Mouse (Mus musculus): Measurements from ENCODE around the gene Map7d2. TPM values are rescaled to one million over a fixed set of nuclear protein-coding genes. Genes with fewer than 3 reads are reported as not detected.
"Not testable (repeated sequence)": the region's sequence is repeated elsewhere in the genome, so short reads cannot be mapped to it uniquely, and the experiment has no call there.

Gene Map7d2
- polyA plus RNA-seq, 1 experiment from 2014 or later, result 40.1 TPM

DNA sequence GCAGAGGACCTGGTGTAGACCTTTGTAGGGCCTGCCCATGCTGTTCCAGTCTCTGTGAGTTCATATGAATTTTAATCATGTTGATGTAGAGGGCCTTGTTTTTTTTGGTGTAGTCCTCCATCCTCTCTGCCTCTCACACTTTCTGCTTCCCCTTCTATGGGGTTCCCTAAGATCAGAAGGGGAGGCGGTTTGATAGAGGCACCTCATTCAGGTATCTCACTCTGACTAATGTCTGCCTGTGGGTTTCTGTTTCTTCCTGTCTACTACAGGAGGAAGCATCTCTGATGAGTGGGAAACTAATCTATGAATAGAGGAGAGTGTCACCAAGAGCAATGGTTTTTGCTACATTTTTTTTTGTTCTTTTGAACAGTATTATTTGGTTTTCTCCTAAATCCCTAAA is 32.8 kb downstream of the Map7d2 start:
- 88% methylated on average over 1 of the region's 1 CpGs for WGBS
- no peaks in the 10 kb centered on the region for H3K36me3 ChIP-seq (replicated peaks)
- H3K4me3 ChIP-seq, result no peak overlapping the region
- no peak overlapping the region for H3K27ac ChIP-seq
- no peaks in the 10 kb centered on the region for H3K9me3 ChIP-seq
- no peak for ATAC-seq (replicated peaks)
- H3K4me2 ChIP-seq, result no peak overlapping the region
- no peaks in the 10 kb centered on the region for H3K4me1 ChIP-seq
- no peak overlapping the region for H3K9ac ChIP-seq
- H3K27me3 ChIP-seq (replicated peaks), result no peaks in the 10 kb centered on the region

- H3K36me3 ChIP-seq (replicated peaks), result no peaks in the 10 kb centered on the region
- no peaks in the 10 kb centered on the region for H3K27me3 ChIP-seq (replicated peaks)
- peak; percentile 86 for ATAC-seq (replicated peaks)
- peak overlapping the region; percentile 34 for H3K4me2 ChIP-seq
- 37% methylated on average over 7 of the region's 7 CpGs for WGBS
- no peaks in the 10 kb centered on the region for H3K9me3 ChIP-seq
- peaks cover 4% of the 10 kb centered on the region; the same call in 1 of the 2 replicates for H3K4me1 ChIP-seq
- 0 out of 2 replicates have a peak overlapping the region, but pooled peaks have one; percentile 29 for H3K27ac ChIP-seq
- no peak overlapping the region for H3K9ac ChIP-seq
- peak overlapping the region; percentile 21 for H3K4me3 ChIP-seq
These were observed 44.8 kb downstream of the Map7d2 start for GRCm38 (mm10) chrX:159459006-159459654.

DNA sequence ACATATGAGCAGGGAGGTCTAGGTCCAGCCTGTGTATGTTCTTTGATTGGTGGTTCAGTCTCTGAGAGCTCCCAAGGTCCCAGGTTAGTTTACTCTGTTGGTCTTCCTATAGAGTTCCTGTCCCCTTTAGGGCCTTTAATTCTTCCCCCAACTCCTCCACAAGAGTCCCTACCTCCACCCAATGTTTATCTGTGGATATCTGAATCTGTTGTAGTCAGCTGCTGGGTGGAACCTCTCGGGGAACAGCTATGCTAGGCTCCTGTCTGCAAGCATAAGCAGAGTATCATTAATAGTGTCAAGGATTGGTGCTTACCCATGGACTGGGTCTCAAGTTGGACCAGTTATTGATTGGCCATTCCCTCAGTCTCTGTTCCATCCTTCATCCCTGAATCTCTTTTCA is 60.4 kb downstream of the Map7d2 start:
- WGBS, result 83% methylated on average over 1 of the region's 1 CpGs

DNA sequence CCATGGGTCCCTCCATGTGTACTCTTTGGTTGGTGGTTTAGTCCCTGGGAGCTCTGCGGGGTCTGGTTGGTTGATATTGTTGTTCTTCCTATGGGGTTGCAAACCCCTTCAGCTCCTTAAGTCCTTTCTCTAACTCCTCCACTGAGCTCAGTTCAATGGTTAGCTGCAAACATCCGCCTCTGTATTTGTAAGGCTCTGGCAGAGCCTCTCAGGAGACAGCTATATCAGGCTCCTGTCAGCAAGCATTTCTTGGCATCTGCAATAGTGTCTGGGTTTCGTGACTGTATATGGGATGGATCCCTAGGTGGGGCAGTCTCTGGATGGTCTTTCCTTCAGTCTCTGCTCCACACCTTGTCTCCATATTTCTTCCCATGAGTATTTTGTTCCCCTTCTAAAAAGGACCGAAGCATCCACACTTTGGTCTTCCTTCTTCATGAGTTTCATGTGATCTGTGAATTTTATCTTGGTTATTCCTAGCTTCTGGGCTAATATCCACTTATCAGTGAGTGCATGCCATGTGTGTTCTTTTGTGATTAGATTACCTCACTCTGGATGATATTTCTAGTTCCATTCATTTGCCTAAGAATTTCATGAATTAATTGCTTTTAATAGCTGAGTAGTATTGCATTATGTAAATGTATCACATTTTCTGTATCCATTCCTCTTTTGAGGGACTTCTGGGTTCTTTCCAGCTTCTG is 64.0 kb downstream of the Map7d2 start:
- not testable (repeated sequence) for H3K27me3 ChIP-seq (replicated peaks); H3K36me3 ChIP-seq (replicated peaks); H3K4me3 ChIP-seq; ATAC-seq (replicated peaks); H3K9ac ChIP-seq; H3K9me3 ChIP-seq; H3K4me1 ChIP-seq; H3K27ac ChIP-seq; H3K4me2 ChIP-seq
- 77% methylated on average over 4 of the region's 4 CpGs for WGBS

More for the DNA sequence above, 60.4 kb downstream of the Map7d2 start:
- no peaks in the 10 kb centered on the region for H3K36me3 ChIP-seq (replicated peaks)
- H3K9me3 ChIP-seq, result no peaks in the 10 kb centered on the region
- H3K4me3 ChIP-seq, result no peak overlapping the region
- no peak overlapping the region for H3K4me2 ChIP-seq
- ATAC-seq (replicated peaks), result no peak
- H3K27me3 ChIP-seq (replicated peaks), result no peaks in the 10 kb centered on the region
- H3K9ac ChIP-seq, result no peak overlapping the region
- no peak overlapping the region for H3K27ac ChIP-seq
- H3K4me1 ChIP-seq, result no peaks in the 10 kb centered on the region

GRCm38 (mm10) chrX:159484247-159484646 is 69.9 kb downstream of the Map7d2 start:
- H3K27me3 ChIP-seq (replicated peaks), result no peaks in the 10 kb centered on the region
- WGBS, result 77% methylated on average over 1 of the region's 1 CpGs
- H3K4me1 ChIP-seq, result no peaks in the 10 kb centered on the region
- no peak overlapping the region for H3K4me3 ChIP-seq
- H3K9me3 ChIP-seq, result no peaks in the 10 kb centered on the region
- no peak overlapping the region for H3K9ac ChIP-seq
- no peak overlapping the region for H3K4me2 ChIP-seq
- no peak overlapping the region for H3K27ac ChIP-seq
- no peaks in the 10 kb centered on the region for H3K36me3 ChIP-seq (replicated peaks)
- no peak for ATAC-seq (replicated peaks)

DNA sequence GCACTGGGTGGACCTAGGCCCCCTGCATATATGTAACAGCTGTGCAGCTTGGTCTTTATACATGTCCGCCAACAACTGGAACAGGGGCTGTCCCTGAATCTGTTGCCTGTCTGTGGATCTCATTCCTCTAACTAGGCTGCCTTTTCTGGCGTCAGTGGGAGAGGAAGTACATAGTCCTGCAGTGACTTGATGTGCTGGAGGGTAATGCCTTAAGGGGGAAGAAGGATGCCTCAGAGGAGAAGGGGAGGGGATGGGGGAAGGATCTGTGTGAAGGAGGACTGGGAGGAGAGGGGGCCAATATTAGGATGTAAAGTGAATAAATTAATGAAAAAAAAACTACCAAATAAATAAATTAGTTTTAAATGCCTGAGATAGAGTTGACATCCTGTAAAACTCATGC is 88.8 kb downstream of the Map7d2 start:
- WGBS, result 58% methylated on average over 2 of the region's 2 CpGs
- Histone ChIP-seq H3K4me2 (no peak overlapping the region), H3K4me1 (no peaks in the 10 kb centered on the region), H3K27ac (no peak overlapping the region), H3K4me3 (no peak overlapping the region), H3K9ac (no peak overlapping the region), H3K9me3 (no peaks in the 10 kb centered on the region), H3K36me3 (replicated peaks) (no peaks in the 10 kb centered on the region), H3K27me3 (replicated peaks) (no peaks in the 10 kb centered on the region)
- ATAC-seq (replicated peaks), result no peak

DNA sequence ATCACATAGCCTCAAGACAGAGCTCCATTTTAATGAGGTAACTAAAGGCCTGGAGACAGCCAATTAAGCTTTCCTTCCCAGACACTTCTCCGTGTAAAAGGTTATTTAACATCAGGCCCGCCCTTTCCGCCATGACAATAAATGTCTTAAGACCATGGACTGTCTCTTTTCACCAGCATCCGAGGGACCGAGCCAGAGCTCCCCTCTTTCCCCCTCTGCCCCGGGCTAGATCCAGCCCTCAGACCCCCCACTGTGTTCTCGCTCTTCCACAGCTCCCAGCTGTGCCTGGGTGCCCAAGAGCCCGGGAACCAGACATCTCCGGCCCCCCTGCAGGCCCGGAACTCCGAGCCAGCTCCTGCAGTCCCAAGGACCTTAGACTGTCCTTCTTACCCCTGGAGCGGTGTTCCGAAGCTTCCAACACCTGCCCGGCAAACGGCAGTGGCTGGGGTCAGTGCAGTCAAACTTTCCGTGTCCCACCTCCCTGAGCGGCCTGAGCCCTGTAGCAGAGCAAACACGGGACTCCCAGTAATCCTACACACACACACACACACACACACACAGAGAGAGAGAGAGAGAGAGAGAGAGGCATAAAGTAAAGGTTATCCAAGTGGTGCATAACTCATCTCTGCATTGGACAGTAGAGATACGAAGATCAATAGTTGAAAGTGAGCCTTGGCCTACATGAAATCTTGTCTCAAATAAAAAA is 94.1 kb downstream of the Map7d2 start:
- ATAC-seq (replicated peaks), result no peak
- H3K4me2 ChIP-seq, result no peak overlapping the region
- no peaks in the 10 kb centered on the region for H3K4me1 ChIP-seq
- no peak overlapping the region for H3K9ac ChIP-seq
- no peaks in the 10 kb centered on the region for H3K9me3 ChIP-seq
- no peaks in the 10 kb centered on the region for H3K36me3 ChIP-seq (replicated peaks)
- H3K4me3 ChIP-seq, result no peak overlapping the region
- H3K27me3 ChIP-seq (replicated peaks), result no peaks in the 10 kb centered on the region
- no peak overlapping the region for H3K27ac ChIP-seq
- 66% methylated on average over 19 of the region's 19 CpGs for WGBS

DNA sequence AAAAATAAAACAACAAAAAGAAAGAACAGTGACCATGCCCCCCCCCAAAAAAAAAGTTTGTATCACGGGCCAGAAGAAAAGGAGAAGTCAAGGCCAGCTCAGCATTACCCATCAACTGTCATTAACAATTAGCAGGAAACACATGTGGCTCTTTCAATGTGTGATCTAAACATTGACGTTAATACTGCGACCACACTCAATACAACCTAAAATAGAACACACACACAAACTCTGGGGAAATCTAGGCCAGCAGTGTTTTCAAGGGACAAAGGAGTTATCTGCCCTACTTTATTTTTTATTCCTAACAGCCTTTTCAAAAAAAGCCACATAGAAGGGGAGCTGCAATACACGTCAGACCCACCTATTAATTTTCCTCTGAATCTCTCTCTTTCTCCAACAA is 94.7 kb downstream of the Map7d2 start:
- no peak for ATAC-seq (replicated peaks)

GRCm38 (mm10) chrX:159509847-159510715 is 95.7 kb downstream of the Map7d2 start:
- no peak overlapping the region for H3K27ac ChIP-seq
- no peaks in the 10 kb centered on the region for H3K4me1 ChIP-seq
- 82% methylated on average over 19 of the region's 19 CpGs for WGBS
- H3K9ac ChIP-seq, result no peak overlapping the region
- ATAC-seq (replicated peaks), result no peak
- no peaks in the 10 kb centered on the region for H3K9me3 ChIP-seq
- no peak overlapping the region for H3K4me3 ChIP-seq
- no peaks in the 10 kb centered on the region for H3K36me3 ChIP-seq (replicated peaks)
- no peak overlapping the region for H3K4me2 ChIP-seq
- H3K27me3 ChIP-seq (replicated peaks), result no peaks in the 10 kb centered on the region

More for the DNA sequence above, 94.7 kb downstream of the Map7d2 start:
- no peak overlapping the region for H3K4me2 ChIP-seq
- H3K27ac ChIP-seq, result no peak overlapping the region
- H3K36me3 ChIP-seq (replicated peaks), result no peaks in the 10 kb centered on the region
- H3K27me3 ChIP-seq (replicated peaks), result no peaks in the 10 kb centered on the region
- H3K9me3 ChIP-seq, result no peaks in the 10 kb centered on the region
- H3K9ac ChIP-seq, result no peak overlapping the region
- H3K4me3 ChIP-seq, result no peak overlapping the region
- 74% methylated on average over 4 of the region's 4 CpGs for WGBS
- H3K4me1 ChIP-seq, result no peaks in the 10 kb centered on the region

DNA sequence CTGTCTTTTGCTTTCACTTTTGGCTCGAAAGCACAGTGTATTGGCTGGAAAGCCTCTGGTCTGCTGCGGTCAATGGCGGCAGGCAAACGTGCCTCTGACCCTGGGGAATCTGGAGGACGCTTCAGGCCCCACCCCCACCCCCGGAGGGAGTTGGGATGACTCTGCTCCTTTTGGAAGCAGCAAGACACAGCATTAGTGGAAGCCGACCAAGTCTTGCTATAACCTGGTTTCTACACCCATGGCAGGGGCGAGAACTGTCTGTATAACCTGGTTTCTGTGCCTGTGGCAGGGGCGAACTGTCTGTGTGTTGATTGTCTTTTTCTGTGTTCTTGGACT is 96.3 kb downstream of the Map7d2 start:
- Histone ChIP-seq H3K36me3 (replicated peaks) (no peaks in the 10 kb centered on the region), H3K9me3 (no peaks in the 10 kb centered on the region), H3K27me3 (replicated peaks) (no peaks in the 10 kb centered on the region), H3K4me3 (no peak overlapping the region), H3K4me2 (no peak overlapping the region), H3K9ac (no peak overlapping the region), H3K4me1 (no peaks in the 10 kb centered on the region), H3K27ac (no peak overlapping the region)
- ATAC-seq (replicated peaks), result no peak
- 80% methylated on average over 9 of the region's 9 CpGs for WGBS

GRCm38 (mm10) chrX:159515599-159515998 is 101.2 kb downstream of the Map7d2 start:
- ATAC-seq (replicated peaks), result no peak
- H3K9ac ChIP-seq, result no peak overlapping the region
- no peak overlapping the region for H3K4me3 ChIP-seq
- no peaks in the 10 kb centered on the region for H3K27me3 ChIP-seq (replicated peaks)
- H3K4me2 ChIP-seq, result no peak overlapping the region
- H3K4me1 ChIP-seq, result no peaks in the 10 kb centered on the region
- H3K9me3 ChIP-seq, result no peaks in the 10 kb centered on the region
- H3K27ac ChIP-seq, result no peak overlapping the region
- no peaks in the 10 kb centered on the region for H3K36me3 ChIP-seq (replicated peaks)
- WGBS, result 89% methylated on average over 6 of the region's 6 CpGs

- Histone ChIP-seq H3K4me3 (no peak overlapping the region), H3K27me3 (replicated peaks) (peaks cover 3% of the 10 kb centered on the region; the same call in 1 of the 2 replicates), H3K4me2 (no peak overlapping the region), H3K9ac (no peak overlapping the region), H3K27ac (no peak overlapping the region), H3K36me3 (replicated peaks) (no peaks in the 10 kb centered on the region), H3K9me3 (no peaks in the 10 kb centered on the region), H3K4me1 (no peaks in the 10 kb centered on the region)
- ATAC-seq (replicated peaks), result no peak
- whole genome bisulfite sequencing, result 74% methylated on average over 3 of the region's 3 CpGs
These were observed 107.4 kb downstream of the Map7d2 start for GRCm38 (mm10) chrX:159521780-159522179.
